Mouse (Mus musculus): Measurements from ENCODE around the gene Sema3a. TPM values are rescaled to one million over a fixed set of nuclear protein-coding genes. Genes with fewer than 3 reads are reported as not detected.

Sema3a gene
- polyA plus RNA-seq, 1 experiment, result 0.01 TPM

DNA sequence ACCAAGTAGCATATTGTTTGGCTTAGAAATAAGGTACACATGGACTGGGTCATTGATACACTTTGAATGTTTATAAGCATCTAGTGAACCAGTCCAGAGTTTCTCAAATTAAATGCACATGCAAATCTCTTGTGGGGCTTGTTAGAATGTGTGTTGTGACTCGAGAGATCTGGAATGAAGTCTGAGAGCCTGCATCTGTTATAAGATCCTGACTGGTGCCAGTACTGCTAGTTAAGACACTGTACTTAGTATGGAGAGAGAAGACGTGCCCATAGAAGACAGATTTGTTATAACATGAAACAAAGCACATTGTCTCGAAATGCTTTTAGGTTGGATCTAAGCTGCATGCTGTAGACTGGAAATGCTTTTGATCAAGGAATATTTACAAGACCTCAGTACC is 511.0 kb downstream of the Sema3a start:
- Histone ChIP-seq H3K36me3 (ENCODE audit: control insufficient read depth) (no peaks in the 10 kb centered on the region), H3K9me3 (ENCODE audit: control insufficient read depth, low read length) (no peaks in the 10 kb centered on the region), H3K4me1 (ENCODE audit: control insufficient read depth) (no peaks in the 10 kb centered on the region), H3K27me3 (ENCODE audit: control insufficient read depth) (no peaks in the 10 kb centered on the region), H3K4me3 (replicated peaks) (no peak overlapping the region)
- no peak for TF ChIP-seq GATA1 (IDR thresholded peaks at IDR 0.05; ENCODE audit: low read length)
- TF ChIP-seq TAL1 (IDR thresholded peaks at IDR 0.05; ENCODE audit: low read length), result no peak
